Mouse (Mus musculus) mouse embryonic stem cell (cell line): ENCODE results near the gene Hnrnpab.
"Not testable (repeated sequence)": the region's sequence is repeated elsewhere in the genome, so short reads cannot be mapped to it uniquely, and the experiment has no call there.

Source experiments
- in situ Hi-C, 2 experiments: fragments of 300-500 bp; cut with MboI; formaldehyde crosslinking; loops; 1 replicate in 1 of 2; 3 replicates in 1 of 2; pipeline ENCODE4 v1.14.3; 2019 to 2020; ENCODE audit warnings: low sequenced_read_pairs in 2 of 2, low pct_unique_long_range_greater_than_20kb in 1 of 2, mixed read lengths in 1 of 2; ENCODE audit not compliant: unreplicated experiment in 1 of 2

Gene Hnrnpab

GRCm38 (mm10) chr11:51637971-51638414 is 31.3 kb upstream of the Hnrnpab start:
- in situ Hi-C loops: no loop called here

- in situ Hi-C loops: no loop called here
Measured at GRCm38 (mm10) chr11:51636323-51636684, 29.7 kb upstream of the Hnrnpab start.

GRCm38 (mm10) chr11:51635525-51636322 is 29.1 kb upstream of the Hnrnpab start, which contains the start of gene Rmnd5b:
Gene Rmnd5b (minus strand): TSS chr11:51635896.
- in situ Hi-C loops: no loop called here

GRCm38 (mm10) chr11:51635127-51635524 is 28.5 kb upstream of the Hnrnpab start:
- in situ Hi-C loops: no loop called here

GRCm38 (mm10) chr11:51633721-51634120 is 27.1 kb upstream of the Hnrnpab start:
- in situ Hi-C loops: no loop called here

GRCm38 (mm10) chr11:51633200-51633599 is 26.6 kb upstream of the Hnrnpab start:
- in situ Hi-C loops: not testable (repeated sequence)

GRCm38 (mm10) chr11:51632130-51632753 is 25.6 kb upstream of the Hnrnpab start:
- in situ Hi-C loops: no loop called here

- in situ Hi-C loops: no loop called here
Measured at GRCm38 (mm10) chr11:51629651-51630314, 23.1 kb upstream of the Hnrnpab start.

- in situ Hi-C loops: no loop called here
Measured at GRCm38 (mm10) chr11:51627907-51628306, 21.3 kb upstream of the Hnrnpab start.

GRCm38 (mm10) chr11:51627425-51627824 is 20.8 kb upstream of the Hnrnpab start:
- in situ Hi-C loops: no loop called here

- in situ Hi-C loops: no loop called here
Measured at GRCm38 (mm10) chr11:51625187-51625820, 18.7 kb upstream of the Hnrnpab start.

- in situ Hi-C loops: no loop called here
Measured at GRCm38 (mm10) chr11:51622971-51623491, 16.4 kb upstream of the Hnrnpab start.

- in situ Hi-C loops: no loop called here
Measured at GRCm38 (mm10) chr11:51621776-51622175, 15.1 kb upstream of the Hnrnpab start.

- in situ Hi-C loops: no loop called here
Measured at GRCm38 (mm10) chr11:51620084-51620483, 13.4 kb upstream of the Hnrnpab start.

- in situ Hi-C loops: loop anchor here (5.0 kb wide), 3 partner anchors 33 to 68 kb away; partner anchors contain the start of genes 0610009B22Rik (in 1 of the 2), D930048N14Rik (in 1 of the 2) and N4bp3 (in 1 of the 2)
Measured at GRCm38 (mm10) chr11:51619409-51620060, 12.9 kb upstream of the Hnrnpab start, which contains the start of gene Nhp2. Gene Nhp2 (plus strand): TSS chr11:51619735.

- in situ Hi-C loops: loop anchor here (5.0 kb wide), 3 partner anchors 33 to 68 kb away; partner anchors contain the start of genes 0610009B22Rik (in 1 of the 2), D930048N14Rik (in 1 of the 2) and N4bp3 (in 1 of the 2)
Measured at GRCm38 (mm10) chr11:51618894-51619408, 12.3 kb upstream of the Hnrnpab start.

- in situ Hi-C loops: loop anchor here (5.0 kb wide), 3 partner anchors 35 to 70 kb away; partner anchors contain the start of genes 0610009B22Rik (in 1 of the 2), D930048N14Rik (in 1 of the 2) and N4bp3 (in 1 of the 2)
Measured at GRCm38 (mm10) chr11:51617693-51618092, 11.0 kb upstream of the Hnrnpab start.
